Mouse (Mus musculus) stomach, embryonic 16.5 days (tissue): ENCODE measurements at regions not wholly inside any gene's neighbourhood (a gene's known extent, or its start where the extent isn't known, plus 50 kb on each side); places are given as distances from the start of the nearest gene placed in this dataset.

Source experiments
- ATAC-seq: fragments of 200-750 bp; cut with Nextera tagmentation; 2 replicates; pipeline ENCODE4 v1.8.0; 2017; ENCODE audit warnings: moderate number of reproducible peaks, moderate TSS enrichment; ENCODE audit not compliant: insufficient read depth, low FRiP score
- H3K27ac ChIP-seq: fragments of 300-500 bp; sonication (generic); 2 replicates; pipeline ENCODE4 v1.5.1; 2014; ENCODE audit warnings: low read length
- H3K27me3 ChIP-seq: fragments of 300-500 bp; sonication (generic); 2 replicates; pipeline ENCODE4 v1.6.1; 2014; ENCODE audit warnings: low read length, control low read depth, mixed read lengths; ENCODE audit not compliant: control insufficient read depth, insufficient read depth
- H3K36me3 ChIP-seq: fragments of 300-500 bp; sonication (generic); 2 replicates; pipeline ENCODE4 v1.6.1; 2014; ENCODE audit warnings: low read length; ENCODE audit not compliant: control insufficient read depth, insufficient read depth
- H3K4me1 ChIP-seq: fragments of 300-500 bp; sonication (generic); 2 replicates; pipeline ENCODE4 v1.6.1; 2014; ENCODE audit warnings: low read length, control low read depth, mixed read lengths; ENCODE audit not compliant: control insufficient read depth, insufficient read depth
- H3K4me2 ChIP-seq: fragments of 300-500 bp; sonication (generic); 2 replicates; pipeline ENCODE4 v1.6.1; 2014; ENCODE audit warnings: low read depth, low read length, mixed read lengths
- H3K4me3 ChIP-seq: fragments of 300-500 bp; sonication (generic); replicated peaks from 2 replicates; pipeline ENCODE4 v1.5.1; 2014; ENCODE audit warnings: mild to moderate bottlenecking, low read length
- H3K9ac ChIP-seq: fragments of 300-500 bp; sonication (generic); 2 replicates; pipeline ENCODE4 v1.6.1; 2014; ENCODE audit warnings: low read length
- H3K9me3 ChIP-seq: fragments of 300-500 bp; sonication (generic); replicated peaks from 2 replicates; pipeline ENCODE4 v1.6.1; 2016; ENCODE audit warnings: low read length, control low read depth; ENCODE audit not compliant: control insufficient read depth
- WGBS: fragments of 180-500 bp; shearing (Covaris S2); extraction: QIAGEN DNeasy Blood & Tissue Kit; methylation state at CpG from one replicate; pipeline ENCODE4 v1.1.7; 2014; 5-methylcytosine and 5-hydroxymethylcytosine counted together

DNA sequence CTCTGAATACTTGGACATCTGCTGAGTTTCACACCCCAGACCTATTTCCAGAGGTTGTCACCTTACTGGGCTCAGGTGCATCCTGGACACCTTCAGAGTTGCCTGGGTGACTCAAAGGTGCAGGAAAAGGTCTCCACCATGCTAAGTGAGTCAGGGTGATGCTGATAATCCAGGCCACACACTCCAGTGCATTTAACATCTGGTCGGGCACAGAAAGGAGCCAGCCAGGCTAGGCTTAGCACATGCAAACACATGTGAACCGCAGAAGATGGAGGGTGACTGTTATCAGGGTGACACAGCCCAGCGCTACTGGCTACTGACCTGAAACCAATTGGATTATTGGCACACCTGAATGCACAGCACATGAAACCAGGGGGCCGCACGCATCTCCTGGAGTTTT, 255.9 kb downstream of the 4933412E24Rik start:
- ATAC-seq, result no peak
- Histone ChIP-seq H3K4me2 (no peak overlapping the region), H3K4me1 (peaks cover 9% of the 10 kb centered on the region; the same call in 1 of the 2 replicates), H3K36me3 (no peaks in the 10 kb centered on the region), H3K9me3 (no peaks in the 10 kb centered on the region), H3K4me3 (no peak overlapping the region), H3K9ac (no peak overlapping the region), H3K27ac (peak overlapping the region; percentile 78; the same call in 1 of the 2 replicates), H3K27me3 (no peaks in the 10 kb centered on the region)
- 88% methylated on average over 5 of the region's 5 CpGs for WGBS

DNA sequence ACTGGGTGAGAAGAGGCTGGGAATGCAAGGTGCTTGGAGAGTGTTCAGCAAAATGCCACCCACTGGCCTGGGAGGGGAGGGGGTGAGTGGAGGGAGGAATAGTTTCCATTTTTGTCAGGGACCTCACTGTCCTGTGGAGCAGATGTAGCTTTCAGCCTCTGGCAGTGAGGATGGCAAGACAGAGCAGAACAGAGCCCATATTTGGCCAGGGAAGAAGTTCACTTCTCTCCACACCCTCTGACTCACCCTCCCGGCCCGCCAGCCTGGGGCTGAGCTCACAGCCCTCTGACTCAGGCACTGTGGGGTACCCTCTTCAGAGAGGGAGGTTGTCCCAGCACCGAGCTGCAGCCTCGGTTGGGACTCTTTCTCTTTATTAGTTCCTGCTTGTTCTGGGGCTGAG, 256.8 kb downstream of the 4933412E24Rik start:
- no peaks in the 10 kb centered on the region for H3K9me3 ChIP-seq
- no peak overlapping the region for H3K4me3 ChIP-seq
- H3K27me3 ChIP-seq, result no peaks in the 10 kb centered on the region
- ATAC-seq, result peak; percentile 94
- 21% methylated on average over 4 of the region's 4 CpGs for WGBS
- H3K36me3 ChIP-seq, result no peaks in the 10 kb centered on the region
- H3K4me1 ChIP-seq, result peaks cover 9% of the 10 kb centered on the region; the same call in 1 of the 2 replicates
- H3K4me2 ChIP-seq, result no peak overlapping the region
- peak overlapping the region; percentile 78 for H3K27ac ChIP-seq
- H3K9ac ChIP-seq, result peak overlapping the region; percentile 8; the same call in 1 of the 2 replicates

DNA sequence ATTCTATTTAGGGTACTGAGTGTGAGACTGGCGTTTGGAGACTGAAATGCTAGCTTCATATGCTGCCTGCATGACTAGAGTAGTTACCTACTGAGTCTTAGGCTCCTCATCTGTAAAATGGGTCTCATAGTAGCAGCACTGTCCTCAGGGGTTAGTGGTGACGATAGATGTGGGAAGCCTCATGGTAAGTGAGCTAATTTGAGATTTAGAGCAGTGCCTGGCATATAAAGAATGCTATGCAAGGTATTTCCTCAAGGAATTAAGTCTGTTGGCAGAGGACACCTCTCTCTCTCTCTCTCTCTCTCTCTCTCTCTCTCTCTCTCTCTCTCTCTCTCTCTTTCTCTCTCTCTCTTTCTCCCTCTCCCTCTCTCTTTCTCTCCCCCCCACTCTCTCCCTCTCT, 257.4 kb downstream of the 4933412E24Rik start:
- no peak for ATAC-seq
- Histone ChIP-seq H3K4me3 (no peak overlapping the region), H3K4me1 (peaks cover 9% of the 10 kb centered on the region; the same call in 1 of the 2 replicates), H3K27me3 (no peaks in the 10 kb centered on the region), H3K9me3 (no peaks in the 10 kb centered on the region), H3K36me3 (no peaks in the 10 kb centered on the region), H3K4me2 (no peak overlapping the region), H3K27ac (peak overlapping the region; percentile 68; the same call in 1 of the 2 replicates), H3K9ac (no peak overlapping the region)
- WGBS, result 75% methylated on average over 2 of the region's 2 CpGs

DNA sequence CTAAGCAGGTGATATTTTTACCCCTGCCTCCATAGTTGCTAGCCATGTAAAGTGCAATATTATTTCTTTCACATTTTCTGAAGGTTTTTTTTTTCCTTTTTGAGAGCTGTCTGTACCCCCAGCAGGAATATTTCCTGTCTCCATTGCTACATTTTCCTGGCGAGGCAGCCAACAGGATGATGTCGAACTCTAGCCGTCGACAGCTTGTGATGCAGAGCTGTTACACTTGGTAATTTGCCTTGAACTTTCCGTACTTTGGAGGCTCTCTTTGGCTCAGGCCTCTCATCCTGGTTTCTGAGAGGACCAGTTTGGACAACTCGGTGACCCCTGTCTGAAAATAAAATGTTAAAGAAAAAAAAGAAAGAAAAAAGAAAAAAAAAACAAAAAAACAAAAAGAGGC, 260.3 kb downstream of the 4933412E24Rik start:
- Histone ChIP-seq H3K4me1 (peaks cover 9% of the 10 kb centered on the region; the same call in 1 of the 2 replicates), H3K9ac (no peak overlapping the region), H3K9me3 (no peaks in the 10 kb centered on the region), H3K27me3 (no peaks in the 10 kb centered on the region), H3K36me3 (no peaks in the 10 kb centered on the region), H3K4me2 (no peak overlapping the region), H3K4me3 (no peak overlapping the region), H3K27ac (no peak overlapping the region)
- WGBS, result 47% methylated on average over 6 of the region's 6 CpGs
- ATAC-seq, result no peak

DNA sequence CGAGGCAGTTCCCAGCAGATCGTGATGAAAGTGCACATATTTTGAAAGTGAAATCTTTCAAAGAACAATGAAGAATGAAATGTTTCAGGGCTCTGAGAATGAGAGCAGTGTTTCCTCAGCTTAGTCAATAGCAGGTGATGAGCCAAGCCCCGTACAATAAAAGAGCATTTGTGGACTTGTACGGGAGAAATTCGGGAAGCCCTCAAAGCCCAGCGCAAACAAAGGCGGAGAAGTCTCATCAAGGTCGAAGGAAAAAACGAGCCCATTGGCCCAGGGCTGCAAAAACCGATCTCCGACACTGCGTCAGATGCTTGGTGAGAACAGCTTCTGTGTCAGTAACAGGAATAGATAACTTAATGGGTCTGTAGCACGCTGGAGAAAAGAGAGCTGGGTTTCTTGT, 261.5 kb downstream of the 4933412E24Rik start:
- peaks cover 6% of the 10 kb centered on the region; the same call in 1 of the 2 replicates for H3K4me1 ChIP-seq
- 59% methylated on average over 13 of the region's 13 CpGs for WGBS
- H3K27me3 ChIP-seq, result no peaks in the 10 kb centered on the region
- no peaks in the 10 kb centered on the region for H3K9me3 ChIP-seq
- no peak overlapping the region for H3K27ac ChIP-seq
- ATAC-seq, result no peak
- H3K4me3 ChIP-seq, result 0 out of 2 replicates have a peak overlapping the region, but pooled peaks have one; percentile 18
- H3K4me2 ChIP-seq, result peak overlapping the region; percentile 22
- H3K9ac ChIP-seq, result no peak overlapping the region
- H3K36me3 ChIP-seq, result no peaks in the 10 kb centered on the region

DNA sequence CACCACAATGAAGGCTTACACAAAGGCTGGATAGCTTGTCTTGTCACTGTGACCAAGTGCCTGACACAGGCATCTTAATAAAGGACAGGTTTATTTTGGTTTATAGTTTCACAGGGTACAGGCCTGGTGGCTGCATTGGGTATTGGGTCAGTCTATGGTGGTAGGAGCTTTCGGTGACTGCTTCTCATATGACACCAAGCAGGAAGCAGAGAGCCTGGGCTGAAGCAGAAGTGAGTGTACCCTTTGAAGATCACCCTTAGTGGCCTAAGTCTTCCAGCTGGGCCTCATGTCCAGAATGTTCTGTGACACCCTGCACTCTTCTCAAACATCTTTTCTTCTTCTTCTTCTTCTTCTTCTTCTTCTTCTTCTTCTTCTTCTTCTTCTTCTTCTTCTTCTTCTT, 264.1 kb downstream of the 4933412E24Rik start:
- Histone ChIP-seq H3K4me1 (no peaks in the 10 kb centered on the region), H3K4me3 (no peak overlapping the region), H3K27ac (no peak overlapping the region), H3K9me3 (no peaks in the 10 kb centered on the region), H3K36me3 (no peaks in the 10 kb centered on the region), H3K27me3 (no peaks in the 10 kb centered on the region), H3K4me2 (no peak overlapping the region), H3K9ac (no peak overlapping the region)
- WGBS, result 94% methylated on average over 1 of the region's 1 CpGs
- ATAC-seq, result no peak

DNA sequence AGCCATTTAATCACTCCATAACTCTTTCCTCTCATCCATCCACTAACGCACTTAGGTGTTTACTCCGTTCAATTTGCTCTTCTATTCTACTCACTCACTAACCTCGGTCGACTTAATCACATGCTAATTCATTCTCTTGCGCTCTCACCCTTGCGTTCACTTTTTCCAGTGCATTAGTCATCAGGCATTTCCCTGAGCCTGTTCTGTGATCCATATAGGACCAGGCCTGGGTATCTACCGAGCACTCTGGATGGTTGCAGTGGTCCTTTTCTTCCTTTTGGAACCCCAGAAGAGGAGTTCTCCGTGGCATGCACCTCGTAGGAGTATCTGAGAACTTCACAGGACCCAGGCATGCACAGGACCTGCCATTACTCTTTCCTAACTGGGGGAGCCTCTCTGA, 270.1 kb downstream of the 4933412E24Rik start:
- Histone ChIP-seq H3K9ac (no peak overlapping the region), H3K36me3 (no peaks in the 10 kb centered on the region), H3K27me3 (no peaks in the 10 kb centered on the region), H3K4me3 (no peak overlapping the region), H3K27ac (no peak overlapping the region), H3K9me3 (no peaks in the 10 kb centered on the region), H3K4me2 (no peak overlapping the region), H3K4me1 (no peaks in the 10 kb centered on the region)
- WGBS, result 81% methylated on average over 9 of the region's 9 CpGs
- ATAC-seq, result no peak

DNA sequence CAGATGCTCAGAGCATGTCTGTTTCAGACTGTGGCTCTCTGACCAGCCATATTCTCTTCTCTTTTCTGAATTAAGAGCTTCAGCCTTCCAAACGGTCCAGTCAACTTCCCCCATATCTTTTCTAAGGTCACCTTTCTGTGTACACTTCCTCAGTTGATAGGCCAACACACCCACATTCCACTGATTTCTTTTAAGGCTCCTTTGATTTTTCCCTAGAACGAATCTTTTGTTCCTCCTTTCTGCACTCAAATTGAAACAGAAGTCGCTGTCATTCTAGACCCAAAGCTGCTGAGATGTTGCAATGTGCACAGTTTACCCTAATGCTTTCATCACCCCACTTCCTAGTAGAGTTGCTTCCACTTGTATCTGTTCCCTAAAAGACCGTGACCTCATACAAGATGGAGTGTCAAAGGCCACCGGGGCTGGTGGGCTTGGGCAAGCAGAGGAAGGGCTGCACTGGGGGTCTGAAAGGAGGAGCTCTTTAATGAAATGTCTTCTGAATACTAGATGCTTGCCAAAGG, 271.9 kb downstream of the 4933412E24Rik start:
- Histone ChIP-seq H3K27ac (no peak overlapping the region), H3K9ac (no peak overlapping the region), H3K36me3 (no peaks in the 10 kb centered on the region), H3K4me3 (no peak overlapping the region), H3K9me3 (no peaks in the 10 kb centered on the region), H3K27me3 (no peaks in the 10 kb centered on the region), H3K4me2 (no peak overlapping the region), H3K4me1 (no peaks in the 10 kb centered on the region)
- WGBS, result 54% methylated on average over 5 of the region's 5 CpGs
- ATAC-seq, result peak; percentile 27; the same call in 1 of the 2 replicates

DNA sequence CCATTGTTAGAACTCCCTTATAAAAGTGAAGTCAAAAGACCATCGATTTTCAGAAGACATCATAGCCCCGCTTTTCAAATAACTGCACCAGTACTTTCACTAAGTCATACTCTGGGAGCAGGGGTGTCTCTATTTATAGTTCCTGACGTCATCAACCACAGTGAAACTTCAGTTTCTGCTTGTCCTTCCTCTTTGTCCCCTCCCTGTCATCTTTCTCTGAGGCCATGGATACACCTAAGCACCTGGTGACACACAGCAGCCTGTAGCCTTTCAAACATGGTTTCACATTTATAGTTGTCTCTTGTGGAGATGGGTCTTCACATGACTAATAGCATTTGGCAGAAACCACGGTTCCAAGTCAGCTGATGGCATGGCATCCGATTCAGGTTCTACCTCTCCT, 277.2 kb downstream of the 4933412E24Rik start:
- Histone ChIP-seq H3K9ac (no peak overlapping the region), H3K36me3 (no peaks in the 10 kb centered on the region), H3K27me3 (no peaks in the 10 kb centered on the region), H3K9me3 (no peaks in the 10 kb centered on the region), H3K4me2 (no peak overlapping the region), H3K27ac (no peak overlapping the region), H3K4me3 (no peak overlapping the region), H3K4me1 (no peaks in the 10 kb centered on the region)
- no peak for ATAC-seq
- WGBS, result 86% methylated on average over 5 of the region's 5 CpGs
